Mouse (Mus musculus) brown adipose tissue, adult 24 weeks (tissue): ENCODE measurements around the gene Cpsf7. TPM values are rescaled to one million over a fixed set of nuclear protein-coding genes. Genes with fewer than 3 reads are reported as not detected.

Experiments
- H3K27ac ChIP-seq: fragments of 200-500 bp; replicated peaks from 2 replicates; pipeline ENCODE4 v1.5.1; 2012; ENCODE audit warnings: low read depth, mild to moderate bottlenecking, low read length
- H3K4me1 ChIP-seq: fragments of 200-500 bp; 2 replicates; pipeline ENCODE4 v1.6.1; 2012; ENCODE audit warnings: low read length, mixed read lengths; ENCODE audit not compliant: control insufficient read depth, insufficient read depth, insufficient read length
- H3K4me3 ChIP-seq: fragments of 200-500 bp; 2 replicates; pipeline ENCODE4 v1.5.1; 2012; ENCODE audit warnings: low read depth, mild to moderate bottlenecking, low read length, moderate library complexity; ENCODE audit not compliant: insufficient read depth
- polyA plus RNA-seq: library from polyadenylated mRNA; stranded (reverse); fragments of >200 nt; gene quantifications from 2 replicates; pipeline ENCODE4 v1.2.4, GENCODE M21; 2012; ENCODE audit not compliant: missing spikeins, insufficient read depth, insufficient read length

Cpsf7 gene
- polyA plus RNA-seq = 18.5 and 18.6 TPM in 2 replicates

DNA sequence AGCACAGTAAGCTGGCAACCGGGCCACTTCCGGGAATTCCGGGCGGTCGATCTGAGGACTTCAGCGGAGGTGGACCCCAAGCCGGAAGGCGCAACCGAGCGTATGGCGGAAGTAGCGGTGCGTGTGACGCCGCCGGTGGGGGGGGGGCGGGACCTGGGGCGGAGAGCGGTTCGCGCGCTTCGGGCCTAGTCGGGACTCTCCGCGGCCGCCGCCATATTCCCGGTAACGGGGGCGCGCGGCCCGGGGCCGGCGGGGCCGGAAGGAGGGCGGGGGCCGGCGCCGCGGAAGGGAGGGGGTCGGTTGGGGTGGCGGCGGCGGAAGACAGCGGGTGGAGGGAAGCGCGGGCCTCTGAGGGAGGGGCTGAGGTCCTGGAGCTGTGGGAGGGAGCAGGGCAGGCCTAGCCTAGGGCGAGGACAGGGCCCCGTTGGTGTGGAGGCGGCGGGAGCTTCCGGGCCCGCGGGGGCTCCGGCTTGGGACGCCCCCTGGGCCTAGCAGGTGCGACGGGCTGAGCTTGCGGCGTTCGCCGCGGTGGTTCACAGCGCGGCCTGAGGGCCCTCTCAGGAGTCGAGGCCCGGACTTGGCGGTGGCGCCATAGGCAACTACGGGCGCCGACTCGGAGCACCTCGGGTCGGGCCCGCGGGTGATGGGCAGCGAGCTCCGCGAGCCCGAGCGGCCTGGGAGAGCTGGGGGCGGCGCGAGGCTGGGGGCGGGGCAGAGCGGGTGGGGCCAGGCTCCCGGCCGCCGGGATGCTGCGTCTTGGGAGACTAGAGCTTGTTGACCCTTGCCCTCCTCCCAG, at the start of gene Cpsf7:
Gene Cpsf7 (plus strand): TSS at position 161 of the 796 bp plus-strand sequence.
- H3K4me1 ChIP-seq = peaks cover 7% of the 10 kb centered on the region; the same call in 1 of the 2 replicates
- peak within 1 kb of the TSS; percentile 98 for H3K4me3 ChIP-seq
- H3K27ac ChIP-seq = peak within 1 kb of the TSS; percentile 94

DNA sequence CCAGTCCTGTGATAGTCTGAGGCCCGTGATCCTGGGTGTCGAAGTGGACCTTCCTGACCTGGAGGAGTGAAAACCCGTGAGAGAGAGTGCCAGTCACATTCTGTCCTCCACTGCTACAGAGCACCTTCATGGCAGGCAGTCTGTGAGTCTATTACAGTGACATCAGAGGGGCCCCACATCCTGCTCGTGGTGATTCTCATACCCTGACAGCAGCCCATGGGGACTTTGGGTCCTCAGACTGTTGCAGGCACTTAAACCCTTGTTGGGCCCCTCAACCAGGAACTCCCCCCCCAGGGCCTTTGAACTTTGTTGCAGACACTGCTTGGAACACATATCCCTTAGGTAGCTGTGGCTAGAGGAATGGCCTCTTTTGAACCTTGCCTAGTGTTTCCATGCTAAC, 45.5 kb upstream of the Cpsf7 start:
- Histone ChIP-seq H3K4me1 (no peaks in the 10 kb centered on the region), H3K4me3 (no peak overlapping the region), H3K27ac (no peak overlapping the region)

DNA sequence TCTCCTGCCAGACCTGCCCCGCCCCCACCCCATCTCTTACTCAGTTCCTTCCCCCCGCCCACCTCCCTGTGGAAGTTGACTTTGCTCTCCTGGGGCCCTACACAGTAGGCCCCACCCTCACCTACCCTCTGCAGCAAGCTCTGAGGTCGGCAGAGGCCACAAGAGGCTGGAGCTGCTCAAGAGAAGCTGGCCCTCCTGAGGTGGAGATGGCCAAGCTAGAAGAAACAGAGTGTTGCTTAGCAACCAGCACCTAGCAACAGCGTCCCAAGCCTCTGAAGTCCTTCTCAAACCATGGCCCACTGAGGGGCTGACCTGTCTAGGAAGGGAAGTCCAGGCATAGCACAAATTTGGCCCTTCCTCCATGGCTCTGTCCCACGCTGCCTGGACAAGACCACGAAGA, 42.4 kb upstream of the Cpsf7 start, which contains the start of gene Ppp1r32:
Gene Ppp1r32 (minus strand): TSS at position 226 of the 400 bp plus-strand sequence.
- Histone ChIP-seq H3K27ac (no peak within 1 kb of the TSS), H3K4me3 (no peak within 1 kb of the TSS), H3K4me1 (no peaks in the 10 kb centered on the region)

DNA sequence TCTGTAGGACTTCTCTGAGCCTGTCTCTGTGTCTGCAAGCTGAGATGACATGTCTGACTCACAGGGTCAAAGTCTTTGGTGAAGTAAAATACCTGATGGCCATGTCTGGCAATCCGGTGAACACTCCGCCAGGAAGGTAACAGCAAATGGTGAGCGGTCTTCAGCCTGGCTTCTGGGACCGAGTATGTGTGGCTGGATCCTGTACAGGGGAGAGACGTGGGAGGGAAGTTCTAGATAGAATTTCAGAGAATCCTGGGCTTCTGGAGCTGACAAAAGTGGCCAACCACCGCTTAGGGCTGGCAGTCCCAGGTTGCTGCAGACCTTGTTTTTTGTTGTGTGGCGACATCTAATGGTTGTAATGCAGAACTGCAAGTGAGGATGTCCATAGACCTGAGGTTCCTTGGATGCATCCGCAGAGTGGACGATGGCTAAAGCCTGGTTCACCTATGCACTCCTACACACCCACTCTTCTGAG, 38.8 kb upstream of the Cpsf7 start:
- no peaks in the 10 kb centered on the region for H3K4me1 ChIP-seq
- no peak overlapping the region for H3K4me3 ChIP-seq
- no peak overlapping the region for H3K27ac ChIP-seq

DNA sequence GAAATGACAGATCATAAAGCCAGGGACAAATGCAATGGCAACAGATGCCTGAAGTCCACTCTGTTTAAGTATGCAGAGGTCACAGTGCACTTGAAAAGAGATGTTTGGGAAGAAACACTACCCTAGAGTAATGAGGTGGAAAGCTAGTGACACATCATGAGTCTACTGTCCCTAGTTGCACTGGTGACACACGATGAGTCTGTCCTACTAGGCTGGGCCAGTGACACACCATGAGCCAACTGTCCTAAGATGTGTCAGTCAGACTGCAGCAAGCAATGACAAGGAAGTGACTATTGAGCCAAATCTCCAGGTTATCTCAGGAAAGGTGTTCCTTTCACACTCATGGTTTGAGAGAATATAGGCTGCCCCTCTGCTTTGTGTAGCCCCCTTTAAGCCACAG, 29.4 kb upstream of the Cpsf7 start:
- H3K4me3 ChIP-seq = no peak overlapping the region
- no peaks in the 10 kb centered on the region for H3K4me1 ChIP-seq
- no peak overlapping the region for H3K27ac ChIP-seq

DNA sequence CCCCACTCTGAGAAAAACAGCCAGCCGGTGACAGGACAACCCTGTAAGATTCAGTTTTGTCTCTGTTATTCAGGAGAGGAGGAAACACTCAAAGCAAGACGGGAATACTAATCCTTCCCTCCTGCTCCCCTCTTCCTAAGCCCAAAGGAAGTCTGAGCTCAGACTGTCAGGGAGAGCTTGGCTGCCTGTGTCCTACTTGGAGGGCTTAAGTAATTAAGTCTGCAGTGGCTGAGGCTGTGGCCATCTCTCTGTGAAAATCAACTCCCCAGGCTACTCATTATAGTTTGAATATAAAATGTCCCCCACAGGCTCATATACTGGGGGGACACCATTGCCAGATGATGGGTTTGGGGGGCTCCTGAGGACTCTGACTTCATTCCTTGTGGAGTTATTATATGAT, 28.1 kb upstream of the Cpsf7 start:
- Histone ChIP-seq H3K4me1 (no peaks in the 10 kb centered on the region), H3K27ac (no peak overlapping the region), H3K4me3 (no peak overlapping the region)

DNA sequence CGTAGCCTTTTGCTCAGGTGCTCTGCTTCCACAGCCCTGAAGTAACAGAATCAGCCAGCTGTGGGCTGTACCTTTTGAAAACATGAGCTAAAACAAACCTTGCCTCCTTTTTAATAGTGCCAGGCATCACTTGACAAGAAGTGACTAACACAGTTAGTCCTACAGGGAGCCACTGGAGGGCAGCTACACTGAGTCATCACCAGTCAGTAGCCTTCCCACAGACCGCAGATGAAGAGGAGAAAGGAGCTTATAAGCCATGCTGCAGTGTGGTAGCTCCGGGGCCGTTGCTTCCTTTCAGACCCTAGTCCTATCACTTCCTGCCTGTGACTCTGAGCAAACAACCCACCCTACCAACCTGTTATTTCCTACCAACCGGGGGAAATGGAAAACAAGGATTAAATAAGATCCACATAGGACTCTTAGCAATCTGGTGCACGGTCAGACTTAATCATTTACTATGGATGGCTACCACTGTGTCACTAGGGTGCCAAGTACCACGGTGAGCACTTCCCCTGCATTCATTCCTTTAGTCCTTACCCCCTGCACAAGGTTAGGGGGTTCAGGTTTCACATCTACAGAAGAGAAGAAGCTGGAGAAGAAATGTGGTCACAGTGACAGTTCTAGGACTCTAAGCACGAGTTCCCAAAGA, 27.4 kb upstream of the Cpsf7 start:
- no peak overlapping the region for H3K27ac ChIP-seq
- no peak overlapping the region for H3K4me3 ChIP-seq
- H3K4me1 ChIP-seq = no peaks in the 10 kb centered on the region

DNA sequence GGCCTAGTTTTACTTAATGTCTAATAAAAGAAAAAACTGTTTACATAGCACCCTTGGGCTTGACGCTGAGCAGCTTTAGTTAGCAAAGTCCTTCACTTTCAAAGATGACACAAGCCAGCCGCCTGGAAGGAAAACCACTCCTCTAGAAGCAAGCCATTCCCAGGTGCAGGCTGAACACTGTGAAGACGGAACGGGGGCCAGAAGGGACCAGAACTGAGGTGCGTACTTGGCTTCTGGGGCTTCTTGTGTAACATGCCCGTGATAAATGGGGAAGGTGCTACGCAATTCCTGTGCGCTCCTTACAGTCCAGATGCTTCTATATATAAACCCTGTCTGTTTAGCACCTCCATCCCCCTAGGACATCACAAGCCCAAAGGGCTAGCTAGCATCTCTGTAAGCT, 24.5 kb upstream of the Cpsf7 start:
- Histone ChIP-seq H3K4me1 (no peaks in the 10 kb centered on the region), H3K4me3 (no peak overlapping the region), H3K27ac (no peak overlapping the region)

DNA sequence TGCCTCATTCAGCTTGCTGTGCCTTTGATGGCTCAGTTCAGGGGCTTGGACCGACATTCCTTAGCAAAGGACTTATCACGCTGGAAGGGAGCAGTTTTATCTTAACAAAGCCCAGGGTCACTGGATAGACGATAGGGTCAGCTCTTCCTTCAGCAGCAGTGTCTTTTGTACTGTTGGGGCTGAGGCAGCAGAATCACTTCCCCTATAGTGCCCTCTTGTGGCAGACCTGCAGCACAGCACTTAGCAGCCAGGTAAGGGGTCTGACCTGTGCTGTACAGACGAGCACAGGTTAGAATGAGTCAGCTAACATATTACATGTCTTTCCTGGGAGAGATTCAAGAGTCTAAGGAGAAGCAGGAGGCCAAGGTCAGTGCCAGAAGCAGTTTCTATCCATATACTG, 22.5 kb upstream of the Cpsf7 start:
- no peaks in the 10 kb centered on the region for H3K4me1 ChIP-seq
- no peak overlapping the region for H3K4me3 ChIP-seq
- no peak overlapping the region for H3K27ac ChIP-seq

DNA sequence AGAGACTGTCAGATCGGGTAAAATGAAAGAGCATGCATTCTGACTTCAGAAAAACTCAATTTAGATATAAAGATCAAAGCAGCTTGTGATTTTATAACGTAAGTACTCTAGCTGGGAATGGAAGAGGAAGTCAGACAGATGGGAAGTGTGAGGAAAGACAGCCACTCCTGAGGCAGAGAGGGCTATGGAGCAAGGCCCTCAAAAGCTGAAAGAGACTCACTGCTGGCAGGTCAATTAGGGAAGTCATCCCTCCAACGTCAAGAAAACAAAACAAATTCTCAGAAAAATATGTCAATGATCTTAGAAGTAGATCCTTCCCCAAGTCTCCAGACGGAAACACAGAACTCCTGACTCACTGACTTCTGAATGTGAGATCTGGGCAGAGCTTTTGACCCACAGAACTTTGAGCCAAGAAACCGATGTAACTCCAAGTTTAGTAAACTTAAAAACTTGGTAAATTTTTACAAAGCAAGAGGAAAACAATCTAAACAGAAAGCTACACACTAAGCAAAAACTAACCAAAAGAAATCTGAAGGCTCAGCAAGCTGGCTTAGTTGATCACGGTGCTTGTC, 14.2 kb upstream of the Cpsf7 start:
- Histone ChIP-seq H3K4me1 (no peaks in the 10 kb centered on the region), H3K4me3 (no peak overlapping the region), H3K27ac (peak overlapping the region; percentile 69)

DNA sequence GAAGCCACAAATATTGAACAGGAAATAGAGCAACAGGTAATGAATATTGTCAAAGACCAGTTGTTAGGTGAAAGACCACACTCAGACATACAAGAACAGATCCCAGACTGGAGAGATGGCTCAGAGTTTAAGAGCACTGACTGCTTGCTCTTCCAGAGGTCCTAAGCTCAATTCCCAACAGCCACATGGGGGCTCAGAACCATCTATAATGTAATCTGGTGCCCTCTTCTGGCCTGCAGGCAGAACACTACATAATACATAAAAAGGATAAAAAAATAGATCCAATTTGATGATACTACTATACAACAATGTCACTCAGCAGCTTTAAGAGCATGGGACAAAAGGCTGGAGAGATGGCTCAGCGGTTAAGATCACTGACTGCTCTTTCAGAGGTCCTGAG, 4.7 kb upstream of the Cpsf7 start:
- Histone ChIP-seq H3K4me1 (0 out of 2 replicates have a peak, but pooled peaks cover 3% of the 10 kb centered on the region), H3K27ac (no peak overlapping the region), H3K4me3 (no peak overlapping the region)

DNA sequence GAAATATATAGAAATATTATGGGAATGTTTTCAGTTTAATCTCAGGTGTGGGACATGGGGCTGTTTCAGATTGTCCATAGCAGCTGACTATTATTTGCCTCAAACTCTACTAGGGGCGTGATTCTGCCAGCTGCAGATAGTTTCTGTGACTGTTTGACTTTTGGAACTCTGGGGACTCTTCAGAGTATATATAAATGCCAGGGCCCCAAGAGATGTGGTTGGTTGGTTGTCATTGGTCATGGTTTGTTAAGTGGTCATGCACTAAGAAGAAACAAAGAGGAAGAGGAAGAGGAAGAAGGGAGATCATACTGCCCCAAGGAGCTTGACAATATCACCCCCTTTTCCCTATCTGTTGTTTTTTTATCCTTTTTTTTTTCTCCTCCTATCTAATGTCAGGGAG, 3.1 kb upstream of the Cpsf7 start:
- Histone ChIP-seq H3K4me3 (no peak overlapping the region), H3K27ac (no peak overlapping the region), H3K4me1 (peaks cover 7% of the 10 kb centered on the region; the same call in 1 of the 2 replicates)

DNA sequence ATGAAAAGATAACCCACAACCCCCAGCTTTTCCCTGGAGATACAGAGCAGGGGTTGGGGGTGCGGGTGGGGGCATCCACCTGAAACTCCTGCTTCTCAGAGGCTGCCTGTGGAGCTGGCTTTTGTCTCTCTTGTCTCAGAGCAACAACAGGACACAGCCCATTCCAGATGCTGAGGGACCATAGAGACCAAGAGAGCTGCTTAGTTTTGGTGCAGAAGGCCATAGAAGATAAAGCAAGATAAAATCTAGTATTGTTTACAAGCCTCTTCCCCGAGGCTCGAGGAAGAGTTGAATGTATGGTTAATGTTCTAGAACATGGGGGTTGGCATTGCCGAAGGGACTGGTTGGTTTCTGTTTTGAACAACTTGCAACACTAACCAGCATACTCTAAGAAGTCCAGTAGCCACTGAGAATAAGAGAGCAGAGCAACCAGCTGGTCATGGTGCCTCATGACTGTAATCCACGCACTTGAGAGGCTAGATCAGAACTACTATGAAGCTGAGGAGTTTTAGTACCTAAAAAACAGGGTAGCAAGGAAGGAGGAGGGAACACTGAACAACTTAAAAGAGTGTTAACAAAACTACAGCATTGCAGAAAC, 1.5 kb upstream of the Cpsf7 start:
- peaks cover 7% of the 10 kb centered on the region; the same call in 1 of the 2 replicates for H3K4me1 ChIP-seq
- no peak overlapping the region; the same call in 1 of the 2 replicates for H3K4me3 ChIP-seq
- H3K27ac ChIP-seq = no peak overlapping the region

DNA sequence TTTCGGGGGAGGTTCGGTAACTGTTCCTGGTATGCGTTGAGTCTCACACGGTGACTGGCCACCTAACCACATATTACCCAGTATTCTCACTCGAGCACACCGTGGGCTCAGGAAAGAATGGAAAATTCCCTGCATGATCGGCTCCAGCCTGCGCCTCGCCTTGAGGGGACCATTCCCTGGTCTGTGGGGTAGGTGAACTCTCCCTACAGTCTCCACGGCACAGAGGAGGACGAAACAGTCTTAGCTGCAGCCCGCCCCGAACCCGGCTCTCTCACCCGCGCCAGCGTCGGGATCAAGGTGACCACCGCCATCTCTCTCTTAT, 321 bp upstream of the Cpsf7 start:
- H3K4me1 ChIP-seq = peaks cover 7% of the 10 kb centered on the region; the same call in 1 of the 2 replicates
- H3K4me3 ChIP-seq = peak overlapping the region; percentile 89
- peak overlapping the region; percentile 81 for H3K27ac ChIP-seq

DNA sequence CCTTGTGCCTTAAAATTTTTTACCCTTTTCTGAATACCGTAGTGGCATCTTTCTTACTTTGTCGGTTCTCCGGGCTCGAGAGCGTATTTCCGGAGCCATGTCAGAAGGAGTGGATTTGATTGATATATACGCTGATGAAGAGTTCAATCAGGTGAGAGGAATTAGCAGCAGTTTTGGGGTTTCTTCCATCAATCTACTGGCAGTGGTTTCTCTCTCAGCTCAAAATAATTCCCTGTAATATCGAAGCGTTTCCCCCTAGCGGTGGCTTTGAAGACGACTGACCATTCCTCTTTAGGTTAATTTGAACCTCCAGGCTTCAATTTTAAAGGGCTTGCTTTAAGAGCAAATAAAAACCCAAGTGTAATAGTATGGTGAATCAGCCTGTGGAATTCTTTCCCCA, 844 bp downstream of the Cpsf7 start, which contains the start of gene Sdhaf2:
Gene Sdhaf2 (minus strand): TSS at position 233 of the 400 bp plus-strand sequence.
- peaks cover 7% of the 10 kb centered on the region; the same call in 1 of the 2 replicates for H3K4me1 ChIP-seq
- peak within 1 kb of the TSS; percentile 94 for H3K27ac ChIP-seq
- H3K4me3 ChIP-seq = peak within 1 kb of the TSS; percentile 98
